Mouse (Mus musculus) ES-E14 (cell line): ENCODE measurements at regions not wholly inside any gene's neighbourhood (a gene's known extent, or its start where the extent isn't known, plus 50 kb on each side); places are given as distances from the start of the nearest gene placed in this dataset.

Source experiments
- CHD2 ChIP-seq: IDR thresholded peaks from 2 replicates; pipeline ENCODE4 v1.6.1; 2014; ENCODE audit warnings: mild to moderate bottlenecking, low read depth, low read length, inconsistent platforms
- MAFK ChIP-seq: IDR thresholded peaks from 2 replicates; pipeline ENCODE4 v1.6.1; 2014; ENCODE audit warnings: mild to moderate bottlenecking, low read depth, low read length, inconsistent platforms; ENCODE audit not compliant: insufficient read depth
- ZC3H11A ChIP-seq: IDR thresholded peaks from 2 replicates; pipeline ENCODE4 v1.6.1; 2012; ENCODE audit warnings: low read depth, mild to moderate bottlenecking, inconsistent platforms, low read length, borderline replicate concordance
- ZNF384 ChIP-seq: IDR thresholded peaks from 2 replicates; pipeline ENCODE4 v1.6.1; 2012; ENCODE audit warnings: low read depth, low read length, inconsistent platforms

- TF ChIP-seq ZC3H11A: no peak
- no peak for TF ChIP-seq ZNF384
- no peak for TF ChIP-seq CHD2
- no peak for TF ChIP-seq MAFK
Observed at GRCm38 (mm10) chr3:8310379-8311128, 1299.3 kb downstream of the Zfp704 start.
